Mouse (Mus musculus) megakaryocyte, embryonic 14.5 days (primary cell): ENCODE results near the gene Olfr715b.
"Not testable (repeated sequence)": the region's sequence is repeated elsewhere in the genome, so short reads cannot be mapped to it uniquely, and the experiment has no call there.

Experiments
- FLI1 ChIP-seq: IDR thresholded peaks from 2 replicates; pipeline ENCODE4 v1.6.1; 2012; ENCODE audit warnings: low read length, inconsistent platforms, mixed read lengths
- GATA1 ChIP-seq: IDR thresholded peaks from 3 replicates; pipeline ENCODE4 v1.6.1; 2012; ENCODE audit warnings: mixed read lengths, low read length, inconsistent platforms, borderline replicate concordance

- not testable (repeated sequence) for TF ChIP-seq GATA1, FLI1
Observed at GRCm38 (mm10) chr7:107138027-107138426, 27.9 kb upstream of the Olfr715b start, which contains the start of gene Olfr716.
